Mouse (Mus musculus) layer of hippocampus, adult 11-12 months (tissue): ENCODE results near the gene Scrn3.

Experiments
- DNase-seq: peaks from one replicate; pipeline ENCODE4 v3.0.0; 2022; ENCODE audit warnings: low spot score

The Scrn3 gene

DNA sequence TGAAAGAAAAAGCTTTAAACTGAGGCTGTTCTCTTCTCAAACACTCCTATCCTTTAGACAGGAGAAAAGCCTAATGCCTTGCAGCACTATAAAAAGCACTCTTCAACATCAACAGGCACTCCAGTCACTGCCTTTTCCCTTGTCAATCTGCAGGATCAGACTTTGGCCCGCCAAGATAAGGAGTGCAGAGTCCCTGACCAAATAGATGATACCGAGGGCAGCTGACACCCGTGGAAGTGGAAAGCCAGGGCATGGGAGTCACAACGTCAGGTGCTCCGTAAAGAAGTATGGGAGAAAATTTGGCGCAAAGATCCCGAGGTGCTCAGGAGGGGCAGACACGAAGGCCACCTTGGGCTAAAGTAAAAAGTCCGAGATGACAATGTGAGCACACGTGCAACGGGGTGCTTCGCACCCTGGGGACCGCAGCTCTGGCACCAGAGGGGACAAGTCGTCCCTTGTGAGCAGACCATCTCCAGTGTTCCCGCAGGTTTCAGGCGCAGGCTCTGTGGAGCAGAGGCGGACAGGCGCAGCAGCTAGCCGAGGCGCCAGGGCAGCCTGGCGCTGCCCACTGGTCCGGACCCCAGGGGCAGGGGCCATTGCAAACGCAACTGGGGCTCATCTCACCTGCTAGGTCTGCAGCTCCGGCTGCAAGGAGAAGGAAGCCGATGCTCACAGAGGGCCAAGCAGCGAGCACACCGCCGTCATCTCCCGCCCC, 73.4 kb downstream of the Scrn3 start:
- peak; percentile 22 for DNase-seq

DNA sequence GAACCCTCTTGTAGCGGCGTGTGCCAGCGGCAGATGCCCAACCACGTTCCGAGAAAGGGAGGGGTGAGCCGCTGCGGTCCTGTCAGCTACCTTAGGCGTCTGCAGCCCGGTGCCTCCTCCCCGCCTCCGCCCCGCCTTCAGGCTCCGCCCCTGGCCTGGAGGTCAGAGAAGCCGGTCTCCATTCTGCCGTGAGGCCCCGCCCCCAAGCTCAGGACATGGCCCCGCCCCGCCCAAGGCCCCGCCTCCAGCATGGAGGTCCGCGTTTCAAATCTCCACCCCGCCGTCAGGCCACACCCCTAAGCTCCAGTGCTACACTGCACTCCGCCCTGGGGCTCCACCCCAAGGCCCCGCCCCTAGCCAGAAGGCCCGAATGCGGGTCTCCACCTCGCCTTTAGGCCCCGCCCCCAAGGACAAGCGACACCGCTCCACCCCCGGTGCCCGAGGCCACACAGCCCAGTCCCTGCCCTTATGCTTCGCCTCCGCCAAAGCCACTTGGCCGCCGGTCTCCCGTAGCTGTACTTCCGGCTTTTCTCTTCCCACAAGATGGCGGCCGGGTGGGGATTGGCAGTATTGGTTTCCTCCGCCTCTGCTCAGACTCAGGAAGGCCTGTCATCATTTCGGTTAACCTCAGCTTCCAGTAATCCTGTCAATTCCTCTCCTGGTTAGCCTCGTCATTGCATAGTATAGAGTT, 74.1 kb downstream of the Scrn3 start, which contains the start of gene Gpr155:
TSS of gene Gpr155 (minus strand) at position 217 of the 691 bp plus-strand sequence.
- DNase-seq: peak; percentile 99
